Mouse (Mus musculus) erythroblast, embryonic 14.5 days (primary cell): ENCODE data around the gene H2afy2.

Experiments used
- GATA1 ChIP-seq: IDR thresholded peaks from 2 replicates; pipeline ENCODE4 v1.6.1; 2012; ENCODE audit warnings: low read length, inconsistent platforms, mixed read lengths
- TAL1 ChIP-seq: IDR thresholded peaks from 3 replicates; pipeline ENCODE4 v1.6.1; 2012; ENCODE audit warnings: low read length, inconsistent platforms, mixed read lengths

DNA sequence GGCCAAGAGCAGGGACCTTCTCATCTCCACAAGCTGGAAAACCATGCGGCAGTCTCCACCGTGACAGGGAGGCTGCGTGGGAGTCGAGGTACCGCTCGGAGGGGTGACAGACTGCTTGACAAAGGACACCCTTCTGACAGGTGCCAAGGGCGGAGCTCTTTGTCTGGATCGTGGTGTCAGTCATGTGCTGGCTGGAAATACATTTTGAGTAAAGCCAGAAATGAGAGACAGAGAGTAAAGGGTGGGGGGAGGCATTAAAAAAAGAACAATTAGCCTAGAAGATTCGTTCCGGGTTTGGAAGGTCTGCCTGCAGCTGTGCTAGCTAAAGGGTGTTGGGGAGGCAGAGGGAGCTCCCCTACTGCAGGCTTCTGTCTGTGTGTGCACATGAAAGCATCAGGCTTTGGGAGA lies 47.3 kb downstream of the H2afy2 start:
- TF ChIP-seq TAL1 (no peak), GATA1 (no peak)
